Mouse (Mus musculus): ENCODE data around the gene Olfr608. TPM values are rescaled to one million over a fixed set of nuclear protein-coding genes. Genes with fewer than 3 reads are reported as not detected.
"Not testable (repeated sequence)": the region's sequence is repeated elsewhere in the genome, so short reads cannot be mapped to it uniquely, and the experiment has no call there.

The Olfr608 gene
- total and polyA plus RNA-seq, 3 experiments: not detected

GRCm38 (mm10) chr7:103512022-103512421 lies 42.3 kb downstream of the Olfr608 start, which contains the start of gene Olfr610:
Olfr610 (minus strand) TSS chr7:103512122.
- TF ChIP-seq POLR2AphosphoS5 (IDR thresholded peaks at IDR 0.05; ENCODE audit: insufficient replicate concordance, low read depth, low read length) (no peak), GATA1 (IDR thresholded peaks at IDR 0.05; ENCODE audit: borderline replicate concordance, low read length) (no peak), CTCF (IDR thresholded peaks at IDR 0.05; ENCODE audit: low read depth, low read length) (no peak), GATA2 (IDR thresholded peaks at IDR 0.05; ENCODE audit: borderline replicate concordance, low read depth, low read length) (no peak), TAL1 (conservative IDR thresholded peaks at IDR 0.05; ENCODE audit: low read depth, low read length) (no peak)
- Histone ChIP-seq H3K9me3 (replicated peaks) (no peaks in the 10 kb centered on the region), H3K27me3 (ENCODE audit: insufficient read depth, low read length) (no peaks in the 10 kb centered on the region), H3K4me3 (ENCODE audit: low read depth, low read length) (no peak within 1 kb of the TSS), H3K4me1 (ENCODE audit: insufficient read depth, low read depth, low read length) (no peaks in the 10 kb centered on the region), H3K36me3 (replicated peaks) (no peaks in the 10 kb centered on the region)
- no peak for DNase-seq (ENCODE audit: low spot score)
- ATAC-seq (ENCODE audit: extremely low read depth, insufficient number of reproducible peaks, low FRiP score, poor library complexity, severe bottlenecking): no peak

DNA sequence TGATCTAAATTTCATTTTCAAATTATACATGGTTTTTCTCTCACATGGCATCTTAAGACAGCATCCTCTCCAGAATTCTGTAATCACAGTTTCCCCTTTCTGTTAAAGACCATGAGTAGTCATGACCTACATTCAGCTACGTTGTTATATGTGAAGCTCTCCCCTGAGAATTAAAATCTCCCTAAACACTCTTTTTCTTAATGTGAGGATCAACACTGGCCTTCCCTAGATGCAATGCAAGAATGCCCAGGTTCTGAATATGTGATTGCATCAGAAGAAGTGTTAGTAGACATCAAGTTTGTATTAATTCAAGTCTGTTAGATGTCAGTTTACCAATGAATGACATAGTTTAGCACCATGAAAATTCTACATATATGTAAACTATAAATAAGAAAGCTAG lies 51.1 kb downstream of the Olfr608 start, which contains the start of gene Olfr611:
Gene Olfr611, minus strand, starts transcription at position 101 of the 400 bp plus-strand sequence.
- H3K9me3 ChIP-seq (replicated peaks); H3K36me3 ChIP-seq (replicated peaks); H3K4me1 ChIP-seq (ENCODE audit: insufficient read depth, low read depth, low read length); H3K4me3 ChIP-seq (ENCODE audit: low read depth, low read length); DNase-seq (ENCODE audit: low spot score); ATAC-seq (ENCODE audit: extremely low read depth, insufficient number of reproducible peaks, low FRiP score, poor library complexity, severe bottlenecking); H3K27me3 ChIP-seq (ENCODE audit: insufficient read depth, low read length): not testable (repeated sequence)

Other genes with a start within 250 kb of the Olfr608 start
Only the 20 nearest of the 28 such genes appear.
- not detected in 2 replicates for gene Olfr598, start 146.3 kb upstream of the Olfr608 start, total RNA-seq (2014; fragmentation: Nextera tagmentation)
- not detected in 2 replicates for gene Olfr598, start 146.3 kb upstream of the Olfr608 start, total RNA-seq (2017)
- not detected in 2 replicates for gene Olfr598, start 146.3 kb upstream of the Olfr608 start, polyA plus RNA-seq (2012)
- gene Olfr599, start 134.0 kb upstream of the Olfr608 start, total RNA-seq (2014; fragmentation: Nextera tagmentation): not detected in 2 replicates
- gene Olfr599, start 134.0 kb upstream of the Olfr608 start, total RNA-seq (2017): 0.71 TPM in 1 of 2 replicates, not detected in the other
- gene Olfr599, start 134.0 kb upstream of the Olfr608 start, polyA plus RNA-seq (2012): not detected in 2 replicates
- not detected in 2 replicates for gene Olfr600, start 120.2 kb upstream of the Olfr608 start, total RNA-seq (2014; fragmentation: Nextera tagmentation)
- gene Olfr600, start 120.2 kb upstream of the Olfr608 start, total RNA-seq (2017): 0.06 and 0.11 TPM in 2 replicates
- gene Olfr600, start 120.2 kb upstream of the Olfr608 start, polyA plus RNA-seq (2012): not detected in 2 replicates
- not detected in 2 replicates for gene Olfr601, start 107.2 kb upstream of the Olfr608 start, total RNA-seq (2014; fragmentation: Nextera tagmentation)
- gene Olfr601, start 107.2 kb upstream of the Olfr608 start, total RNA-seq (2017): 0.11 TPM in 1 of 2 replicates, not detected in the other
- not detected in 2 replicates for gene Olfr601, start 107.2 kb upstream of the Olfr608 start, polyA plus RNA-seq (2012)
- not detected in 2 replicates for gene Olfr603, start 83.7 kb upstream of the Olfr608 start, total RNA-seq (2014; fragmentation: Nextera tagmentation)
- not detected in 2 replicates for gene Olfr603, start 83.7 kb upstream of the Olfr608 start, total RNA-seq (2017)
- gene Olfr603, start 83.7 kb upstream of the Olfr608 start, polyA plus RNA-seq (2012): not detected in 2 replicates
- gene Usp17lc, start 54.8 kb upstream of the Olfr608 start, total RNA-seq (2014; fragmentation: Nextera tagmentation): not detected in 2 replicates
- gene Usp17lc, start 54.8 kb upstream of the Olfr608 start, total RNA-seq (2017): 0.06 and 0.16 TPM in 2 replicates
- not detected in 2 replicates for gene Usp17lc, start 54.8 kb upstream of the Olfr608 start, polyA plus RNA-seq (2012)
- gene Olfr605, start 24.4 kb upstream of the Olfr608 start, total RNA-seq (2014; fragmentation: Nextera tagmentation): not detected in 2 replicates
- 0.22 TPM in 1 of 2 replicates, not detected in the other for gene Olfr605, start 24.4 kb upstream of the Olfr608 start, total RNA-seq (2017)
- gene Olfr605, start 24.4 kb upstream of the Olfr608 start, polyA plus RNA-seq (2012): not detected in 2 replicates
- not detected in 2 replicates for gene Olfr606, start 20.8 kb upstream of the Olfr608 start, total RNA-seq (2014; fragmentation: Nextera tagmentation)
- gene Olfr606, start 20.8 kb upstream of the Olfr608 start, total RNA-seq (2017): 0.27 and 0.29 TPM in 2 replicates
- not detected in 2 replicates for gene Olfr606, start 20.8 kb upstream of the Olfr608 start, polyA plus RNA-seq (2012)
- not detected in 2 replicates for gene Olfr607, start 5.7 kb upstream of the Olfr608 start, total RNA-seq (2014; fragmentation: Nextera tagmentation)
- gene Olfr607, start 5.7 kb upstream of the Olfr608 start, total RNA-seq (2017): under 0.01 and 0.11 TPM in 2 replicates
- not detected in 2 replicates for gene Olfr607, start 5.7 kb upstream of the Olfr608 start, polyA plus RNA-seq (2012)
- not detected in 2 replicates for gene Olfr609, start 28.2 kb downstream of the Olfr608 start, total RNA-seq (2014; fragmentation: Nextera tagmentation)
- gene Olfr609, start 28.2 kb downstream of the Olfr608 start, total RNA-seq (2017): not detected in 2 replicates
- not detected in 2 replicates for gene Olfr609, start 28.2 kb downstream of the Olfr608 start, polyA plus RNA-seq (2012)
- not detected in 2 replicates for gene Olfr610, start 42.2 kb downstream of the Olfr608 start, total RNA-seq (2014; fragmentation: Nextera tagmentation)
- gene Olfr610, start 42.2 kb downstream of the Olfr608 start, total RNA-seq (2017): 0.11 and 0.12 TPM in 2 replicates
- gene Olfr610, start 42.2 kb downstream of the Olfr608 start, polyA plus RNA-seq (2012): not detected in 2 replicates
- not detected in 2 replicates for gene Olfr611, start 51.0 kb downstream of the Olfr608 start, total RNA-seq (2014; fragmentation: Nextera tagmentation)
- 0.17 TPM in 1 of 2 replicates, not detected in the other for gene Olfr611, start 51.0 kb downstream of the Olfr608 start, total RNA-seq (2017)
- gene Olfr611, start 51.0 kb downstream of the Olfr608 start, polyA plus RNA-seq (2012): not detected in 2 replicates
- gene Olfr612, start 72.8 kb downstream of the Olfr608 start, total RNA-seq (2014; fragmentation: Nextera tagmentation): not detected in 2 replicates
- gene Olfr612, start 72.8 kb downstream of the Olfr608 start, total RNA-seq (2017): 0.35 TPM in 1 of 2 replicates, not detected in the other
- gene Olfr612, start 72.8 kb downstream of the Olfr608 start, polyA plus RNA-seq (2012): not detected in 2 replicates
- not detected in 2 replicates for gene Olfr613, start 78.2 kb downstream of the Olfr608 start, total RNA-seq (2014; fragmentation: Nextera tagmentation)
- gene Olfr613, start 78.2 kb downstream of the Olfr608 start, total RNA-seq (2017): 0.05 TPM in 1 of 2 replicates, not detected in the other
- gene Olfr613, start 78.2 kb downstream of the Olfr608 start, polyA plus RNA-seq (2012): not detected in 2 replicates
- not detected in 2 replicates for gene Olfr615, start 86.2 kb downstream of the Olfr608 start, total RNA-seq (2014; fragmentation: Nextera tagmentation)
- gene Olfr615, start 86.2 kb downstream of the Olfr608 start, total RNA-seq (2017): 0.12 TPM in 1 of 2 replicates, not detected in the other
- gene Olfr615, start 86.2 kb downstream of the Olfr608 start, polyA plus RNA-seq (2012): not detected in 2 replicates
- not detected in 2 replicates for gene Olfr616, start 99.3 kb downstream of the Olfr608 start, total RNA-seq (2014; fragmentation: Nextera tagmentation)
- gene Olfr616, start 99.3 kb downstream of the Olfr608 start, total RNA-seq (2017): 0.55 TPM in 1 of 2 replicates, not detected in the other
- not detected in 2 replicates for gene Olfr616, start 99.3 kb downstream of the Olfr608 start, polyA plus RNA-seq (2012)
- not detected in 2 replicates for gene Olfr617, start 103.2 kb downstream of the Olfr608 start, total RNA-seq (2014; fragmentation: Nextera tagmentation)
- gene Olfr617, start 103.2 kb downstream of the Olfr608 start, total RNA-seq (2017): 0.49 TPM in 1 of 2 replicates, not detected in the other
- gene Olfr617, start 103.2 kb downstream of the Olfr608 start, polyA plus RNA-seq (2012): not detected in 2 replicates
- gene Olfr618, start 120.2 kb downstream of the Olfr608 start, total RNA-seq (2014; fragmentation: Nextera tagmentation): not detected in 2 replicates
- 0.05 TPM in 1 of 2 replicates, not detected in the other for gene Olfr618, start 120.2 kb downstream of the Olfr608 start, total RNA-seq (2017)
- not detected in 2 replicates for gene Olfr618, start 120.2 kb downstream of the Olfr608 start, polyA plus RNA-seq (2012)
- gene Olfr619, start 130.7 kb downstream of the Olfr608 start, total RNA-seq (2014; fragmentation: Nextera tagmentation): not detected in 2 replicates
- gene Olfr619, start 130.7 kb downstream of the Olfr608 start, total RNA-seq (2017): not detected in 2 replicates
- gene Olfr619, start 130.7 kb downstream of the Olfr608 start, polyA plus RNA-seq (2012): not detected in 2 replicates
- not detected in 2 replicates for gene Olfr620, start 142.7 kb downstream of the Olfr608 start, total RNA-seq (2014; fragmentation: Nextera tagmentation)
- gene Olfr620, start 142.7 kb downstream of the Olfr608 start, total RNA-seq (2017): 0.05 and 0.06 TPM in 2 replicates
- gene Olfr620, start 142.7 kb downstream of the Olfr608 start, polyA plus RNA-seq (2012): not detected in 2 replicates

Data from G1E (cell line).